Mouse (Mus musculus) WW6 (cell line): ENCODE data around the gene Ddx59.

Experiments used
- DNase-seq: peaks from one replicate; pipeline ENCODE4 v3.0.0-alpha.2; 2013; ENCODE audit warnings: low read depth, low spot score

Gene Ddx59

GRCm38 (mm10) chr1:136449541-136449940 lies 34.5 kb downstream of the Ddx59 start:
- DNase-seq, result no peak

GRCm38 (mm10) chr1:136450206-136450605 lies 35.1 kb downstream of the Ddx59 start:
- no peak for DNase-seq

GRCm38 (mm10) chr1:136452421-136452820 lies 37.4 kb downstream of the Ddx59 start:
- DNase-seq, result no peak

GRCm38 (mm10) chr1:136455756-136456585 lies 40.9 kb downstream of the Ddx59 start:
- no peak for DNase-seq

GRCm38 (mm10) chr1:136456741-136457140 lies 41.7 kb downstream of the Ddx59 start:
- DNase-seq, result no peak

GRCm38 (mm10) chr1:136457403-136457802 lies 42.3 kb downstream of the Ddx59 start:
- no peak for DNase-seq

GRCm38 (mm10) chr1:136458691-136459245 lies 43.7 kb downstream of the Ddx59 start:
- no peak for DNase-seq

GRCm38 (mm10) chr1:136462443-136462842 lies 47.4 kb downstream of the Ddx59 start:
- DNase-seq, result no peak

- no peak for DNase-seq
Measured at GRCm38 (mm10) chr1:136465168-136465567, 50.1 kb downstream of the Ddx59 start.

- DNase-seq, result peak; percentile 98
Measured at GRCm38 (mm10) chr1:136466143-136466811, 51.2 kb downstream of the Ddx59 start, which contains the start of gene Kif14. TSS of gene Kif14 (plus strand) at chr1:136466343.

GRCm38 (mm10) chr1:136469408-136469807 lies 54.3 kb downstream of the Ddx59 start:
- no peak for DNase-seq

GRCm38 (mm10) chr1:136470471-136470870 lies 55.4 kb downstream of the Ddx59 start:
- DNase-seq, result no peak
